Mouse (Mus musculus): ENCODE measurements around the gene AA467197. TPM values are rescaled to one million over a fixed set of nuclear protein-coding genes. Genes with fewer than 3 reads are reported as not detected.

Gene AA467197
- polyA plus RNA-seq (2012; rRNA removed; ENCODE audit: low replicate concordance) = 3.2 and 6.9 TPM in 2 replicates

DNA sequence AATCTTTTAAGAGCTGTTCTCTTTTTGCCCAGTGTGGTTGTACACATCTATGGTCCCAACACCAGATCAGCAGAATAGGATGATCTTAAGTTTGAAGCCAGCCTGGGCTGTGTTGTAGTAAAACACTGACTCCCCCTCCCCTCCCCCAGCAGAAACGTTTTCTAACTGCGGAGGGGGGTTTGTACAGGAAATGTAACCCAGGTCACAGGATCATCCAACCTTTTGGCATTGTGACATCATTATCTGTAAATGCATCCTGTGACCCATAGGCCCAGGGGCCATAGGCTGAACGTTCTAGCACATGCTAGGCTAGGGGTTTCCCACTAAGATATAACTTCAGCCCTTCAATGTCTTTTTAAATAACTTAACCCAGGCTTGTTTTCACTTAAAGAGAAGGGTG is at the start of gene AA467197:
Gene AA467197, plus strand, starts transcription at position 301 of the 400 bp plus-strand sequence.

GRCm38 (mm10) chr2:122610746-122611653 is 25.8 kb upstream of the AA467197 start, which contains the start of gene Gatm:
Gene Gatm (minus strand): TSS chr2:122611303.

Other genes with a start within 250 kb of the AA467197 start
- 4.8 and 31.1 TPM in 2 replicates for gene Slc28a2, start 210.5 kb upstream of the AA467197 start, polyA plus RNA-seq (2012; rRNA removed; ENCODE audit: low replicate concordance)
- 0.71 and 4.6 TPM in 2 replicates for gene Gm14085, start 152.0 kb upstream of the AA467197 start, polyA plus RNA-seq (2012; rRNA removed; ENCODE audit: low replicate concordance)
- 1.8 and 3.9 TPM in 2 replicates for gene Gatm, start 25.7 kb upstream of the AA467197 start, polyA plus RNA-seq (2012; rRNA removed; ENCODE audit: low replicate concordance)
- 2.9 and 3.0 TPM in 2 replicates for gene Slc30a4, start 65.7 kb downstream of the AA467197 start, polyA plus RNA-seq (2012; rRNA removed; ENCODE audit: low replicate concordance)
- 19.0 and 73.8 TPM in 2 replicates for gene Bloc1s6, start 101.5 kb downstream of the AA467197 start, polyA plus RNA-seq (2012; rRNA removed; ENCODE audit: low replicate concordance)
- 36.2 and 38.1 TPM in 2 replicates for gene Sqor, start 128.3 kb downstream of the AA467197 start, polyA plus RNA-seq (2012; rRNA removed; ENCODE audit: low replicate concordance)